Mouse (Mus musculus): ENCODE measurements around the gene Gsc2. TPM values are rescaled to one million over a fixed set of nuclear protein-coding genes. Genes with fewer than 3 reads are reported as not detected.
A peak's percentile ranks its signal among the peaks of the same experiment; 100 is the strongest.

Gsc2 gene
- total RNA-seq, 1 experiment, result 1.2 TPM

DNA sequence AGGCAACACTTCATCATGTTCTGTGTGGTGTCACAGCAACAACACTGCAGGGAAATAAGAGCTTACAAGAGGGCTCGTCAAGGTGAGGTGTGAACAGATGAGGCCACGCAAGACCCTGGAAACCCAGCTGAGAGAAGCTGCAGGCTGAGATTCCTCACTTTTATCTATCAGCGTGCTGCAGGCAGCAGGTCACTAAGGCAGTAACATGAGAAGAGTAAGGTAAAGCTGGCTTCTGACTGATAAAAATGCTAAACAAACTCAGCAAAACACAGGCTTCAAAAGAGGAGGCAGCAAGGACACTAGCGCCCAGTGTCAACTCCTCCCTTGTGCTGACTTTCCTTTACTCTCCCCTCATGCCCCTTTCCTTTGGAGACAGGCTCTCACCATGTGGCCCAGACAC lies 41.9 kb downstream of the Gsc2 start:
- no peak for TF ChIP-seq CHD2 (IDR thresholded peaks at IDR 0.05; ENCODE audit: low read depth, low read length)
- TF ChIP-seq ZC3H11A (IDR thresholded peaks at IDR 0.05; ENCODE audit: borderline replicate concordance, low read depth, low read length), result no peak
- TF ChIP-seq HCFC1 (IDR thresholded peaks at IDR 0.05; ENCODE audit: borderline replicate concordance, insufficient read depth, low read length), result no peak
- no peak for TF ChIP-seq ZNF384 (IDR thresholded peaks at IDR 0.05; ENCODE audit: low read depth, low read length)
- no peak for TF ChIP-seq MAFK (IDR thresholded peaks at IDR 0.05; ENCODE audit: insufficient read depth, low read depth, low read length)
- Histone ChIP-seq H3K27ac (ENCODE audit: insufficient read depth, low read depth, low read length, poor library complexity, severe bottlenecking) (no peak overlapping the region), H3K4me3 (ENCODE audit: insufficient read depth in 1 of 2, low read depth in 1 of 2, low read length in 2 of 2, poor library complexity in 1 of 2, severe bottlenecking in 1 of 2) (no peak overlapping the region), H3K4me1 (ENCODE audit: control insufficient read depth in 2 of 2, insufficient read depth in 2 of 2, low read length in 2 of 2, poor library complexity in 1 of 2) (no peaks in the 10 kb centered on the region; a peak in 1 of 4 replicates), H3K9me3 (ENCODE audit: control insufficient read depth, insufficient read depth, low read depth, low read length) (no peaks in the 10 kb centered on the region), H3K9ac (ENCODE audit: insufficient read depth, low read depth, low read length, poor library complexity, severe bottlenecking) (no peak overlapping the region), H3K36me3 (ENCODE audit: control insufficient read depth, insufficient read depth, low read length, poor library complexity, severe bottlenecking) (peaks cover 8% of the 10 kb centered on the region; the same call in 1 of the 2 replicates)
- in situ Hi-C loops (cut with MboI; ENCODE audit: low sequenced_read_pairs in 2 of 2, unreplicated experiment in 2 of 2), result no loop called here
- no peak for DNase-seq (ENCODE audit: low read depth, low spot score)

DNA sequence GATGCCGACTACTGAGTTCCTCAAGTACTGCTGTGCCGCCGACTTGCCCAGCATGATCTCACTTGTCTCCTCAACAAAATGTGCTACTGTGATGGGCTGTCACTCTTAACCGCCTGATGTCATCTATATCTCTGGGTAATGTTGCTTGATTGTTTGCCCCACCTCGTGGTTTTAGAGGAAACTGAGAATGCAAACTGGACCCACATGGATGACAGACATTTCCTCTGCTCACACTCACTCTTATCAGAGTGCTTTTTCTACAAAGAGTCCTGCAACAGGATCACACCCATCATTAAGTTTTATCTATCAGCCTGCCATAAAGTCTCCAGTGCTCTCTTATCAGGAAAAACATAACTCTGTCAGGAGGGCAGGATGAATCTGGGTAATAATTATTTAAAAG lies 43.6 kb downstream of the Gsc2 start:
- no peak for DNase-seq (ENCODE audit: low read depth, low spot score)
- H3K27ac ChIP-seq (ENCODE audit: insufficient read depth, low read depth, low read length, poor library complexity, severe bottlenecking), result no peak overlapping the region
- H3K4me1 ChIP-seq (ENCODE audit: control insufficient read depth in 2 of 2, insufficient read depth in 2 of 2, low read length in 2 of 2, poor library complexity in 1 of 2), result peaks cover 0 to 2% of the 10 kb centered on the region in 2 experiments; a peak in 2 of 4 replicates
- in situ Hi-C loops (cut with MboI; ENCODE audit: low sequenced_read_pairs in 2 of 2, unreplicated experiment in 2 of 2), result no loop called here
- peaks cover 11% of the 10 kb centered on the region; the same call in 1 of the 2 replicates for H3K36me3 ChIP-seq (ENCODE audit: control insufficient read depth, insufficient read depth, low read length, poor library complexity, severe bottlenecking)
- H3K9ac ChIP-seq (ENCODE audit: insufficient read depth, low read depth, low read length, poor library complexity, severe bottlenecking), result no peak overlapping the region
- no peaks in the 10 kb centered on the region for H3K9me3 ChIP-seq (ENCODE audit: control insufficient read depth, insufficient read depth, low read depth, low read length)
- TF ChIP-seq ZC3H11A (IDR thresholded peaks at IDR 0.05; ENCODE audit: borderline replicate concordance, low read depth, low read length), result no peak
- no peak for TF ChIP-seq ZNF384 (IDR thresholded peaks at IDR 0.05; ENCODE audit: low read depth, low read length)
- no peak for TF ChIP-seq MAFK (IDR thresholded peaks at IDR 0.05; ENCODE audit: insufficient read depth, low read depth, low read length)
- no peak for TF ChIP-seq CHD2 (IDR thresholded peaks at IDR 0.05; ENCODE audit: low read depth, low read length)
- no peak for TF ChIP-seq HCFC1 (IDR thresholded peaks at IDR 0.05; ENCODE audit: borderline replicate concordance, insufficient read depth, low read length)
- H3K4me3 ChIP-seq (ENCODE audit: insufficient read depth in 1 of 2, low read depth in 1 of 2, low read length in 2 of 2, poor library complexity in 1 of 2, severe bottlenecking in 1 of 2), result no peak overlapping the region

DNA sequence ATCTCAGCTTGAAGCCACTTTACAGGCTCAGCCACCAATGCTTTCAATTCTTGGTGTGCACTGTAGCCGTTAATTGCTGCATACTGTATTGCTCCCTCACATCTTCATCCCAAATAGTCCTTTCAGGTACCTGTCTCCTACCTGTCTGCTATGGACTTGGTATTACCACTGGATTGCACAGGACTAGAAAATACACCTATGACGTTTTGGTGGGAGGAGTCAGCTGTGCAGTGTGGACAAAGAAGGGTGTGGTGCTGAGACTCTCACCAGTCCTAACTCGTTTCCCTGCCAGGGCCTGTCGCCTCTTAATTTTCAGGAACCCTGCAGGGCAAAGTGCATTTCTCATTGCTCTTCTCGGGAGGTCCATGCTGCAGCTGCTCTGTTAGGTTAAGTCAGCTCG lies 49.1 kb downstream of the Gsc2 start:
- in situ Hi-C loops (cut with MboI; ENCODE audit: low sequenced_read_pairs in 2 of 2, unreplicated experiment in 2 of 2), result no loop called here

DNA sequence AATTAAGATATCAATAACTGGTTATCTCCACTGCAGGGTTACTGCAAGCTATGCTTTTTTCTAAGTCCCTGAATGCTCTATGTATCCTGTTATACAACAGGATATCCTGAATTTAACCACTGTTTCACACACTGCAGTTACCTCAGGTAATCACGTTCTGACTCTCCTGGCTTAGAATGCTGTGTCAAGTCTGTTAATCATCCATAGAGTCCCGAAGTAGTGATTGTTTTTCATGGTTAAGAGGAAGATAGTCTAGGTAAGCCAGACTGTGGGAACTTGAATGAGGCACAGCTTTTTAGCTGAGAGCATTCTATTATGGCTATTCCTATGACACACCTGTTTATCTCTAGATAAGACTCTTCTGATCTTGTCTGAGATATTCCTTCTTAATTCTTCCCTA lies 49.6 kb downstream of the Gsc2 start:
- no peak for TF ChIP-seq ZC3H11A (IDR thresholded peaks at IDR 0.05; ENCODE audit: borderline replicate concordance, low read depth, low read length)
- no peak for TF ChIP-seq CHD2 (IDR thresholded peaks at IDR 0.05; ENCODE audit: low read depth, low read length)
- TF ChIP-seq HCFC1 (IDR thresholded peaks at IDR 0.05; ENCODE audit: borderline replicate concordance, insufficient read depth, low read length), result no peak
- TF ChIP-seq ZNF384 (IDR thresholded peaks at IDR 0.05; ENCODE audit: low read depth, low read length), result no peak
- no peak for TF ChIP-seq MAFK (IDR thresholded peaks at IDR 0.05; ENCODE audit: insufficient read depth, low read depth, low read length)
- Histone ChIP-seq H3K9ac (ENCODE audit: insufficient read depth, low read depth, low read length, poor library complexity, severe bottlenecking) (no peak overlapping the region), H3K27ac (ENCODE audit: insufficient read depth, low read depth, low read length, poor library complexity, severe bottlenecking) (no peak overlapping the region), H3K36me3 (ENCODE audit: control insufficient read depth, insufficient read depth, low read length, poor library complexity, severe bottlenecking) (peaks cover 5% of the 10 kb centered on the region; the same call in 1 of the 2 replicates), H3K9me3 (ENCODE audit: control insufficient read depth, insufficient read depth, low read depth, low read length) (no peaks in the 10 kb centered on the region), H3K4me1 (ENCODE audit: control insufficient read depth in 2 of 2, insufficient read depth in 2 of 2, low read length in 2 of 2, poor library complexity in 1 of 2) (peaks cover 0 to 4% of the 10 kb centered on the region in 2 experiments; a peak in 3 of 4 replicates), H3K4me3 (ENCODE audit: insufficient read depth in 1 of 2, low read depth in 1 of 2, low read length in 2 of 2, poor library complexity in 1 of 2, severe bottlenecking in 1 of 2) (no peak overlapping the region)
- DNase-seq (ENCODE audit: low read depth, low spot score), result no peak
- in situ Hi-C loops (cut with MboI; ENCODE audit: low sequenced_read_pairs in 2 of 2, unreplicated experiment in 2 of 2), result no loop called here

More for the DNA sequence above, 49.1 kb downstream of the Gsc2 start:
- Histone ChIP-seq H3K27ac (ENCODE audit: insufficient read depth, low read depth, low read length, poor library complexity, severe bottlenecking) (no peak overlapping the region), H3K9ac (ENCODE audit: insufficient read depth, low read depth, low read length, poor library complexity, severe bottlenecking) (no peak overlapping the region), H3K9me3 (ENCODE audit: control insufficient read depth, insufficient read depth, low read depth, low read length) (no peaks in the 10 kb centered on the region), H3K4me1 (ENCODE audit: control insufficient read depth in 2 of 2, insufficient read depth in 2 of 2, low read length in 2 of 2, poor library complexity in 1 of 2) (peaks cover 0 to 4% of the 10 kb centered on the region in 2 experiments; a peak in 3 of 4 replicates), H3K4me3 (ENCODE audit: insufficient read depth in 1 of 2, low read depth in 1 of 2, low read length in 2 of 2, poor library complexity in 1 of 2, severe bottlenecking in 1 of 2) (no peak overlapping the region), H3K36me3 (ENCODE audit: control insufficient read depth, insufficient read depth, low read length, poor library complexity, severe bottlenecking) (peaks cover 5% of the 10 kb centered on the region; the same call in 1 of the 2 replicates)
- DNase-seq (ENCODE audit: low read depth, low spot score), result peak; percentile 59
- no peak for TF ChIP-seq MAFK (IDR thresholded peaks at IDR 0.05; ENCODE audit: insufficient read depth, low read depth, low read length)
- TF ChIP-seq ZNF384 (IDR thresholded peaks at IDR 0.05; ENCODE audit: low read depth, low read length), result no peak
- no peak for TF ChIP-seq ZC3H11A (IDR thresholded peaks at IDR 0.05; ENCODE audit: borderline replicate concordance, low read depth, low read length)
- TF ChIP-seq HCFC1 (IDR thresholded peaks at IDR 0.05; ENCODE audit: borderline replicate concordance, insufficient read depth, low read length), result no peak
- TF ChIP-seq CHD2 (IDR thresholded peaks at IDR 0.05; ENCODE audit: low read depth, low read length), result no peak

Other genes starting within 250 kb of the Gsc2 start
- gene Med15, start 182.2 kb downstream of the Gsc2 start, total RNA-seq (2012; rRNA removed), result 32.7 and 36.6 TPM in 2 replicates
- 48.5 and 64.7 TPM in 2 replicates for gene Klhl22, start 155.4 kb downstream of the Gsc2 start, total RNA-seq (2012; rRNA removed)
- 7.2 and 8.1 TPM in 2 replicates for gene Scarf2, start 117.8 kb downstream of the Gsc2 start, total RNA-seq (2012; rRNA removed)
- gene B830017H08Rik, start 81.9 kb downstream of the Gsc2 start, total RNA-seq (2012; rRNA removed), result 0.16 TPM in 1 of 2 replicates, not detected in the other
- 2.4 and 3.5 TPM in 2 replicates for gene Car15, start 76.7 kb downstream of the Gsc2 start, total RNA-seq (2012; rRNA removed)
- gene Gm20518, start 23.4 kb downstream of the Gsc2 start, total RNA-seq (2012; rRNA removed), result 0.22 and 1.5 TPM in 2 replicates
- 0.16 TPM in 1 of 2 replicates, not detected in the other for gene Tssk1, start 20.8 kb downstream of the Gsc2 start, total RNA-seq (2012; rRNA removed)
- gene Dgcr2, start 16.5 kb downstream of the Gsc2 start, total RNA-seq (2012; rRNA removed), result 78.0 and 112 TPM in 2 replicates
- 0.16 and 0.18 TPM in 2 replicates for gene Tssk2, start 16.4 kb downstream of the Gsc2 start, total RNA-seq (2012; rRNA removed)
- 27.2 and 30.2 TPM in 2 replicates for gene Ess2, start 3.7 kb downstream of the Gsc2 start, total RNA-seq (2012; rRNA removed)
- gene Slc25a1, start 13.2 kb upstream of the Gsc2 start, total RNA-seq (2012; rRNA removed), result 97.9 and 111 TPM in 2 replicates
- not detected in 2 replicates for gene Vpreb2, start 65.4 kb upstream of the Gsc2 start, total RNA-seq (2012; rRNA removed)
- gene Dgcr6, start 137.8 kb upstream of the Gsc2 start, total RNA-seq (2012; rRNA removed), result 23.8 and 30.9 TPM in 2 replicates
- gene Prodh, start 175.1 kb upstream of the Gsc2 start, total RNA-seq (2012; rRNA removed), result 39.6 and 73.6 TPM in 2 replicates
- gene Rtn4r, start 212.6 kb upstream of the Gsc2 start, total RNA-seq (2012; rRNA removed), result 0.22 and 0.48 TPM in 2 replicates

Data from ES-E14 (cell line).